Mouse (Mus musculus) embryonic facial prominence, embryonic 14.5 days (tissue): ENCODE data around the gene Gm6268. TPM values are rescaled to one million over a fixed set of nuclear protein-coding genes. Genes with fewer than 3 reads are reported as not detected.

Experiments
- ATAC-seq: fragments of 200-750 bp; cut with Nextera tagmentation; 2 replicates; pipeline ENCODE4 v1.8.0; 2017; ENCODE audit warnings: low read depth, moderate number of reproducible peaks, moderate TSS enrichment
- DNase-seq: peaks from one replicate; pipeline ENCODE4 v3.0.0-alpha.2; 2015; ENCODE audit warnings: low spot score
- H3K27ac ChIP-seq: fragments of 300-500 bp; sonication (generic); replicated peaks from 2 replicates; pipeline ENCODE4 v1.5.1; 2014; ENCODE audit warnings: low read depth, mild to moderate bottlenecking, low read length, moderate library complexity
- H3K27me3 ChIP-seq: fragments of 300-500 bp; sonication (generic); replicated peaks from 2 replicates; pipeline ENCODE4 v1.6.1; 2014; ENCODE audit warnings: low read length; ENCODE audit not compliant: control insufficient read depth, insufficient read depth
- H3K36me3 ChIP-seq: fragments of 300-500 bp; sonication (generic); 2 replicates; pipeline ENCODE4 v1.6.1; 2014; ENCODE audit warnings: low read length, mixed read lengths; ENCODE audit not compliant: control insufficient read depth, insufficient read depth
- H3K4me1 ChIP-seq: fragments of 300-500 bp; sonication (generic); 2 replicates; pipeline ENCODE4 v1.6.1; 2014; ENCODE audit warnings: antibody characterized with exemption, low read length; ENCODE audit not compliant: control insufficient read depth, insufficient read depth
- H3K4me2 ChIP-seq: fragments of 300-500 bp; sonication (generic); 2 replicates; pipeline ENCODE4 v1.6.1; 2014; ENCODE audit warnings: low read depth, mild to moderate bottlenecking, low read length, moderate library complexity, mixed read lengths
- H3K4me3 ChIP-seq: fragments of 300-500 bp; sonication (generic); 2 replicates; pipeline ENCODE4 v1.5.1; 2014; ENCODE audit warnings: low read depth, mild to moderate bottlenecking, low read length
- H3K9ac ChIP-seq: fragments of 300-500 bp; sonication (generic); 2 replicates; pipeline ENCODE4 v1.6.1; 2014; ENCODE audit warnings: low read depth, mild to moderate bottlenecking, low read length, moderate library complexity, mixed read lengths
- H3K9me3 ChIP-seq: fragments of 300-500 bp; sonication (generic); 2 replicates; pipeline ENCODE4 v1.6.1; 2016; ENCODE audit warnings: low read length; ENCODE audit not compliant: control insufficient read depth
- WGBS: fragments of 180-500 bp; shearing (Covaris S2); extraction: QIAGEN DNeasy Blood & Tissue Kit; methylation state at CpG from one replicate; pipeline ENCODE4 v1.1.7; 2014; 5-methylcytosine and 5-hydroxymethylcytosine counted together
- microRNA-seq: library from miRNA; unstranded; fragments of <30 nt; microRNA quantifications from one replicate; pipeline ENCODE4, GENCODE M21; 2016; ENCODE audit warnings: borderline number of aligned reads
- polyA plus RNA-seq: library from polyadenylated mRNA; unstranded; fragments of >200 nt; fragmentation: Nextera tagmentation; extraction: Ambion mirVana; gene quantifications from 2 replicates; pipeline ENCODE4 v1.2.1, GENCODE M21; 2014

The Gm6268 gene
- polyA plus RNA-seq, 1 experiment from 2014 or later, result not detected

GRCm38 (mm10) chrX:36434993-36435392 lies 33.9 kb downstream of the Gm6268 start:
- H3K27me3 ChIP-seq, result no peaks in the 10 kb centered on the region
- WGBS, result 42% methylated on average over 6 of the region's 6 CpGs
- no peaks in the 10 kb centered on the region for H3K4me1 ChIP-seq
- H3K27ac ChIP-seq, result no peak overlapping the region
- no peak overlapping the region for H3K4me2 ChIP-seq
- DNase-seq (peak; percentile 5), ATAC-seq (no peak)
- no peaks in the 10 kb centered on the region for H3K9me3 ChIP-seq
- no peak overlapping the region for H3K9ac ChIP-seq
- H3K36me3 ChIP-seq, result no peaks in the 10 kb centered on the region
- no peak overlapping the region for H3K4me3 ChIP-seq

DNA sequence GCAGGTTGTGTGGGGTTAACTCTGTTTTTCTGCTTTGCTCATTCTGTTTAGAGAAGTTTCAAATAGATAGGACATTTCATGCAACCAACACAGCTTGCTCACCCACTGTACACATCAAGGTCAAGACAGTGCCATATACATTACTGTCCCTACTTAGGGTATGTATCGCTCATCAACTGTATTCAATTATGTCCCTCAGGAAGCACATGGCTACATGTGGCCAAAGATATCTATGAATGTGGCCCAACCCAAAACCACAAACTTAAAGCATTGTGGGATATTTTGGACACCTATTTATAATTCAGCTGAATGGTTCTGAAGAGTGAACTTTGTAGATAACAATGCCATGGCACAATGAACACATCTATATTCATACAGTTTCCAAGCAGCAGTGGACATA lies 36.9 kb downstream of the Gm6268 start:
- H3K9me3 ChIP-seq, result no peaks in the 10 kb centered on the region
- no peaks in the 10 kb centered on the region for H3K36me3 ChIP-seq
- no peak overlapping the region for H3K4me3 ChIP-seq
- ATAC-seq, result no peak
- no peak overlapping the region for H3K4me2 ChIP-seq
- H3K27ac ChIP-seq, result no peak overlapping the region
- no peaks in the 10 kb centered on the region for H3K4me1 ChIP-seq
- no peaks in the 10 kb centered on the region for H3K27me3 ChIP-seq
- 95% methylated on average over 1 of the region's 1 CpGs for WGBS
- H3K9ac ChIP-seq, result no peak overlapping the region
- no peak for DNase-seq

Small RNA genes lying within 50 kb of the gene (microRNA-seq; reads per million reads assigned to microRNA genes)
- gene Gm44485, result not detected

Other genes starting within 250 kb of the Gm6268 start
- 9.0 and 9.7 TPM in 2 replicates for gene Zcchc12, start 205.4 kb upstream of the Gm6268 start, polyA plus RNA-seq
- gene Lonrf3, start 72.9 kb upstream of the Gm6268 start, polyA plus RNA-seq, result 0.67 and 1.2 TPM in 2 replicates
- gene Gm14569, start 90.5 kb downstream of the Gm6268 start, polyA plus RNA-seq, result not detected in 2 replicates
- 280 and 301 TPM in 2 replicates for gene Pgrmc1, start 196.9 kb downstream of the Gm6268 start, polyA plus RNA-seq
- gene Akap17b, start 244.1 kb downstream of the Gm6268 start, polyA plus RNA-seq, result 2.9 and 3.2 TPM in 2 replicates